Mouse (Mus musculus) heart, embryonic 11.5 days (tissue): ENCODE measurements around the gene Prdx4. TPM values are rescaled to one million over a fixed set of nuclear protein-coding genes. Genes with fewer than 3 reads are reported as not detected.
A peak's percentile ranks its signal among the peaks of the same experiment; 100 is the strongest.
"Not testable (repeated sequence)": the region's sequence is repeated elsewhere in the genome, so short reads cannot be mapped to it uniquely, and the experiment has no call there.

ENCODE experiments used
- ATAC-seq: fragments of 200-750 bp; cut with Nextera tagmentation; replicated peaks from 2 replicates; pipeline ENCODE4 v1.8.0; 2017; ENCODE audit warnings: moderate library complexity; ENCODE audit not compliant: insufficient number of reproducible peaks, low FRiP score, low TSS enrichment
- H3K27ac ChIP-seq: fragments of 300-500 bp; sonication (generic); 2 replicates; pipeline ENCODE4 v1.5.1; 2014; ENCODE audit warnings: mild to moderate bottlenecking, low read depth, low read length
- H3K27me3 ChIP-seq: fragments of 300-500 bp; sonication (generic); 2 replicates; pipeline ENCODE4 v1.6.1; 2014; ENCODE audit warnings: mild to moderate bottlenecking, low read length, mixed read lengths; ENCODE audit not compliant: control insufficient read depth, insufficient read depth
- H3K36me3 ChIP-seq: fragments of 300-500 bp; sonication (generic); 2 replicates; pipeline ENCODE4 v1.6.1; 2014; ENCODE audit warnings: mild to moderate bottlenecking, low read length, moderate library complexity, mixed read lengths; ENCODE audit not compliant: control insufficient read depth, insufficient read depth
- H3K4me1 ChIP-seq: fragments of 300-500 bp; sonication (generic); 2 replicates; pipeline ENCODE4 v1.6.1; 2014; ENCODE audit warnings: low read length; ENCODE audit not compliant: control insufficient read depth, insufficient read depth
- H3K4me2 ChIP-seq: fragments of 300-500 bp; sonication (generic); 2 replicates; pipeline ENCODE4 v1.6.1; 2014; ENCODE audit warnings: mild to moderate bottlenecking, moderate library complexity
- H3K4me3 ChIP-seq: fragments of 300-500 bp; sonication (generic); 2 replicates; pipeline ENCODE4 v1.5.1; 2014; ENCODE audit warnings: low read depth, low read length
- H3K9ac ChIP-seq: fragments of 300-500 bp; sonication (generic); 2 replicates; pipeline ENCODE4 v1.6.1; 2014; ENCODE audit warnings: mild to moderate bottlenecking, low read depth, low read length, moderate library complexity
- H3K9me3 ChIP-seq: fragments of 300-500 bp; sonication (generic); replicated peaks from 2 replicates; pipeline ENCODE4 v1.6.1; 2016; ENCODE audit warnings: low read length; ENCODE audit not compliant: control insufficient read depth
- WGBS: fragments of 180-500 bp; shearing (Covaris S2); extraction: QIAGEN DNeasy Blood & Tissue Kit; methylation state at CpG from one replicate; pipeline ENCODE4 v1.1.7; 2014; ENCODE audit not compliant: insufficient replicate concordance; 5-methylcytosine and 5-hydroxymethylcytosine counted together
- polyA plus RNA-seq: library from polyadenylated mRNA; unstranded; fragments of >200 nt; fragmentation: Nextera tagmentation; extraction: Ambion mirVana; gene quantifications from 2 replicates; pipeline ENCODE4 v1.2.1, GENCODE M21; 2014

The Prdx4 gene
- 273 and 288 TPM in 2 replicates for polyA plus RNA-seq

- no peak for ATAC-seq
- H3K9ac ChIP-seq: no peak within 1 kb of the TSS
- no peak within 1 kb of the TSS for H3K27ac ChIP-seq
- H3K9me3 ChIP-seq: no peaks in the 10 kb centered on the region
- no peaks in the 10 kb centered on the region for H3K4me1 ChIP-seq
- H3K4me2 ChIP-seq: no peak within 1 kb of the TSS
- H3K36me3 ChIP-seq: no peaks in the 10 kb centered on the region
- H3K27me3 ChIP-seq: no peaks in the 10 kb centered on the region
- no peak within 1 kb of the TSS for H3K4me3 ChIP-seq
Observed at GRCm38 (mm10) chrX:155340654-155341053, at the start of gene Prdx4. Gene Prdx4, minus strand, starts transcription at chrX:155340754.

- WGBS: 12% methylated on average over 2 of the region's 2 CpGs
- no peaks in the 10 kb centered on the region for H3K4me1 ChIP-seq
Observed at GRCm38 (mm10) chrX:155376538-155376937, 36.0 kb upstream of the Prdx4 start.

GRCm38 (mm10) chrX:155375458-155375857 is 34.9 kb upstream of the Prdx4 start:
- H3K9ac ChIP-seq: no peak overlapping the region
- H3K4me1 ChIP-seq: no peaks in the 10 kb centered on the region
- no peaks in the 10 kb centered on the region for H3K27me3 ChIP-seq
- H3K27ac ChIP-seq: no peak overlapping the region
- 29% methylated on average over 1 of the region's 1 CpGs for WGBS
- H3K4me3 ChIP-seq: no peak overlapping the region
- no peak overlapping the region for H3K4me2 ChIP-seq
- ATAC-seq: no peak
- H3K9me3 ChIP-seq: no peaks in the 10 kb centered on the region
- H3K36me3 ChIP-seq: no peaks in the 10 kb centered on the region

More at GRCm38 (mm10) chrX:155376538-155376937, 36.0 kb upstream of the Prdx4 start:
- H3K27ac ChIP-seq: no peak overlapping the region
- H3K27me3 ChIP-seq: no peaks in the 10 kb centered on the region
- no peak for ATAC-seq
- no peaks in the 10 kb centered on the region for H3K36me3 ChIP-seq
- no peak overlapping the region for H3K9ac ChIP-seq
- no peak overlapping the region for H3K4me3 ChIP-seq
- no peak overlapping the region for H3K4me2 ChIP-seq
- H3K9me3 ChIP-seq: no peaks in the 10 kb centered on the region

GRCm38 (mm10) chrX:155370110-155370509 is 29.6 kb upstream of the Prdx4 start:
- H3K36me3 ChIP-seq, ATAC-seq, H3K27ac ChIP-seq, H3K4me2 ChIP-seq, H3K27me3 ChIP-seq, H3K4me3 ChIP-seq, H3K4me1 ChIP-seq, H3K9me3 ChIP-seq, H3K9ac ChIP-seq: not testable (repeated sequence)
- WGBS: 51% methylated on average over 3 of the region's 3 CpGs

DNA sequence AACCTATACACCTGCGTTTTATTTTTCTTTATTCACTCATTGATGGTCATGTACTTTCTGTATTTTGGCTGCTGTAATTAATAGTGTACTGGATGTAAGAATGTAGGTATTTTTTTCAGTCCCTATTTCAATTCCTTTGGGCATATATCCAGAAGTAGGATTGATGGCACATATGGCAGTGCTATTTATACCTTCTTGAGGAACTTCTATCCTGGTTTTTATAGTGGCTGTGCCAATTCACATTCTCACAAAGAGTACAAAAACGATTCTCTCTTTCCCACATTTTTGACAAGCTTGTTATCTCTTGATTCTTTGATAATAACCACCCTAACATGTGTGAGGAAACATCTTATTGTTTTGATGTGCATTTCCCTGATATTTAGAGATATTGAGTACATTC is 24.5 kb upstream of the Prdx4 start:
- Histone ChIP-seq H3K36me3 (no peaks in the 10 kb centered on the region), H3K9ac (no peak overlapping the region), H3K4me1 (no peaks in the 10 kb centered on the region), H3K27ac (no peak overlapping the region), H3K9me3 (no peaks in the 10 kb centered on the region), H3K4me3 (no peak overlapping the region), H3K4me2 (no peak overlapping the region), H3K27me3 (no peaks in the 10 kb centered on the region)
- ATAC-seq: no peak
- WGBS: 45% methylated on average over 2 of the region's 2 CpGs

DNA sequence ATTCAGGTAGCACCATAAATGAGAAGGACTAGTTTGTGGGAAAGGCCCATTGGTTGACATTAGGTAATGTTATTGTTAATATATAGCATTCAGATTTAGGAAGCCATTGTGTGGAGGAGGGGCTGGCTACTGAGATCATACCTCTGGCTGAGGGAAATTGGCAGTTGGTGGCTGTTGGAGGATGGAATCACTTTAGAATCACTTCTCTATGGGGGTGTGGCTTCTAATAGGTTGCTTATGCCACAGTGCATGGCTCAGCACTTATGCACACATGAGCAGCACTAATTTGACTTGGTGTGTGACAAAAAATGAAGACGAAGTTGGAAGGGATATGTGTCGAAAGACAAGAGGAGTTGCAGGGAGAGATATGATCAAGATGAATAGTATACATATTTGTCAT is 5.7 kb upstream of the Prdx4 start:
- ATAC-seq: no peak
- no peaks in the 10 kb centered on the region for H3K4me1 ChIP-seq
- no peaks in the 10 kb centered on the region for H3K9me3 ChIP-seq
- no peak overlapping the region for H3K4me2 ChIP-seq
- WGBS: 71% methylated on average over 2 of the region's 2 CpGs
- H3K27me3 ChIP-seq: no peaks in the 10 kb centered on the region
- no peaks in the 10 kb centered on the region for H3K36me3 ChIP-seq
- H3K9ac ChIP-seq: no peak overlapping the region
- H3K27ac ChIP-seq: no peak overlapping the region
- no peak overlapping the region for H3K4me3 ChIP-seq

GRCm38 (mm10) chrX:155337905-155338721 is 2.4 kb downstream of the Prdx4 start:
- 14% methylated on average over 45 of the region's 49 CpGs for WGBS
- Histone ChIP-seq H3K4me2 (peak overlapping the region; percentile 57), H3K27ac (peak overlapping the region; percentile 84), H3K9ac (peak overlapping the region; percentile 80), H3K27me3 (no peaks in the 10 kb centered on the region), H3K4me3 (peak overlapping the region; percentile 59), H3K4me1 (no peaks in the 10 kb centered on the region), H3K9me3 (no peaks in the 10 kb centered on the region), H3K36me3 (no peaks in the 10 kb centered on the region)
- ATAC-seq: peak; percentile 96

- peak overlapping the region; percentile 59 for H3K4me3 ChIP-seq
- peak overlapping the region; percentile 84 for H3K27ac ChIP-seq
- no peaks in the 10 kb centered on the region for H3K36me3 ChIP-seq
- no peaks in the 10 kb centered on the region for H3K27me3 ChIP-seq
- WGBS: 13% methylated on average over 7 of the region's 7 CpGs
- peak overlapping the region; percentile 80 for H3K9ac ChIP-seq
- H3K4me2 ChIP-seq: peak overlapping the region; percentile 57
- no peaks in the 10 kb centered on the region for H3K4me1 ChIP-seq
- no peaks in the 10 kb centered on the region for H3K9me3 ChIP-seq
- ATAC-seq: no peak
Observed at GRCm38 (mm10) chrX:155337567-155337904, 3.0 kb downstream of the Prdx4 start.

- ATAC-seq: no peak
- H3K4me2 ChIP-seq: no peak overlapping the region
- H3K9me3 ChIP-seq: no peaks in the 10 kb centered on the region
- no peaks in the 10 kb centered on the region for H3K36me3 ChIP-seq
- H3K4me3 ChIP-seq: no peak overlapping the region
- 45% methylated on average over 4 of the region's 4 CpGs for WGBS
- H3K27me3 ChIP-seq: no peaks in the 10 kb centered on the region
- no peak overlapping the region for H3K27ac ChIP-seq
- no peak overlapping the region for H3K9ac ChIP-seq
- H3K4me1 ChIP-seq: no peaks in the 10 kb centered on the region
Observed at GRCm38 (mm10) chrX:155318005-155318404, 22.5 kb downstream of the Prdx4 start.
